Mouse (Mus musculus): ENCODE data around the gene Gm12248.
"Not testable (repeated sequence)": the region's sequence is repeated elsewhere in the genome, so short reads cannot be mapped to it uniquely, and the experiment has no call there.

Gene Gm12248

DNA sequence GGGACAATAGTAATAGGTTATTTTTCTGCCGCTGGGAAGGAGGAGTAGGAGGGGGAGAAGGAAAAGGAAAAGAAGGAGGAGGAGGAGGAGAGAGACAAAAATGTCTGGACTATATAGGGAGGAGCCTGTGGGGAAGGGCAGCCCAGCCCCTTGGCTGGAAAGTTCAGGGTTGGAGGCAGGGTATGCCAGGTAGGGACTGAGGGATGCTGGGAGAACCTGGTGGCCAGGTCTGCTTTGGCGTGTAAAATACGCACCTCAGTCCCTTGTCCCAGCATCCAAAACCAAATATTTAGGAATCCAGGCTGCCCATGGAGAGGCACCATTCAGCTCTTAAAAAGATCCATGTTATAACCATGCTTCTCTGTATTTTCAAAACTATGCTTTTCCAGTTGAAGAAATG lies 9.2 kb upstream of the Gm12248 start:
- DNase-seq (ENCODE audit: low spot score) = no peak

DNA sequence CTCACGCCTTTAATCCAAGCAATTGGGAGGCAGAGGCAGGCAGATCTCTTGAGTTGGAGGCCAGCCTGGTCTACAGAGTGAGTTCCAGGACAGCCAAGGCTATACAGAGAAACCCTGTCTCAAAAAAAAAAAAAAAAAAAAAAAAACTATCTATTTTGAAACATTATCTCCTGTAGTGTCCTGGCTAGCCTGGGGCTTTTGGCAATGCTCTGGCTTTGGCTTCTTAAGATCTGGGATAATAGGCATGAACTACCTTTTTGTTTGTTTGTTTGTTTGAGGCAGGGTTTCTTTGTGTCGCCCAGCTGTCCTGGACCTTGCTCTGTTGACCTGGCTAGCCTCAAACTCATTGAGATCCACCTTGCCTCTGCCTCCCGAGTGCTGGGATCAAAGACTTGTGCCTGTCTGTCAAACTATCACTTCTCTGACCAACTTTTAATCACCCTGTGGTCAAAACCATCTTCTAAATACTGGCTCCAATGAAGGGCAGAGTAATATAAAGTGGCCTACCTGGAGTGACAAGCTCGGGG lies 8.3 kb upstream of the Gm12248 start:
- DNase-seq (ENCODE audit: low spot score) = no peak

DNA sequence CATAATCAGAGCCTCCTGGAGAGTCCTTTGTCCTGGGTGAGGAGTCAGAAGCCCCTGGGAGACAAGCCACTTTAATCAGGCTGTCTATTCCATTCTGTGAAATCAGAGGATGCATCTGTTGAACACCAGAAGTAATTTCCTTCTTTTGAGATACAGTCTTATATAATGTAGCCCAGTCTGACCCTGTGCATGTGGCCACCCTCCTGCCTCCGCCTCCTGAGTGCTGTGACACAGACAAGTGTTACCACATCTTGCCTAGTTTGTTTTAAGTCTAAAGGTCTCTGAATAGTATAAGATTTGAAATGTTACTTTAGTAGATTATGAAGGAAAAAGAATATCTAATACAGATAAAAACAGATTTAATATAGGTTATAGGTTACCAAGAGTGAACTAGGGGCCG lies 7.1 kb upstream of the Gm12248 start:
- no peak for DNase-seq (ENCODE audit: low spot score)

DNA sequence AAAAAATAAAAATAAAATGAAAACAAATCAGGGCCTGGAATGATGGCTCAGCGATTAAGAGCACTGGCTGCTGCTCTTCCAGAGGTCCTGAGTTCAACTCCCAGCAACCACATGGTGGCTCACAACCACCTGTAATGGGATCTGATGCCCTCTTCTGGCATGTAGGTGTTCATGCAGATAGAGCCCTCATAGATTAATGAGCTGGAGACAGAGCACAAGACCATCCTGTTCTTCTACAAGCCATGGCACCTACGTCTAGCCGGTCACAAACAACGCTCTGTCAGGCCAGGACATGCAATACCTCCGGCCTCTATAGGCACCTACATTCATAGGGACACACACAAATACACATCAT lies 5.4 kb upstream of the Gm12248 start:
- not testable (repeated sequence) for DNase-seq (ENCODE audit: low spot score)

DNA sequence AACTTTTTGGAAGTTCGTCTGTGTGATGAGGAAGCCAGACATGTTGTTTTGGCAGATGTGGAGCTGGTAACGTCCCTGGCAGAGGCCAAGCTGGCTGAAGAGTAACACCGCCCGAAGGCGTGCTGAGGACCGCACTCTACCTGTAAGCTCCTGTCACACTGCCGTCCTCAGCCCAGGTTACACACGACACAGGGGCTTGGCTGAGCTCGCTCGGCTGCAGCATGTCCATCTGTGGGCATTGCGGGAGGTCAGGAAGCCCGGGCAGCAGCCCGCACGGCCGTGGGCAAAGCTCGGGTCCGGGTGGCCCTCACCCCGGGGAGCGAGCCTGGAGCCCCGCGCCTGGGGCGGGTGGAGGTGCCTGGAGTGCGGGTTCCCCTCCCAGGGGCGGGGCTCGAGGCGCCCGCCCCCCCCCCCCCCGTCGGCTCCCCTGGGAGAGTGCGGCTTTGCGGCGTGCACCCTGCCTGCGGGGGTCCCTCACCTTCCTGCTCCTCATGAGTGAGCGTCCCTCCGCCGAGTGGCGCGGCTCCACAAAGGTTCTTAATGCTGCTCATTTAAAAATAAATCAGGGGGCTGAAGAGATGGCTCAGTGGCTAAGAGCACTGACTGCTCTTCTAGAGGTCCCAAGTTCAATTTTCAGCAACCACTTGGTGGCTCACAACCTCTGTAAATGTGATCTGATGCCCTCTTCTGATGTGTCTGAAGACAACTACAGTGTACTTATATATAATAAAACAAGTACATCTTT lies 4.9 kb upstream of the Gm12248 start:
- DNase-seq (ENCODE audit: low spot score) = no peak

DNA sequence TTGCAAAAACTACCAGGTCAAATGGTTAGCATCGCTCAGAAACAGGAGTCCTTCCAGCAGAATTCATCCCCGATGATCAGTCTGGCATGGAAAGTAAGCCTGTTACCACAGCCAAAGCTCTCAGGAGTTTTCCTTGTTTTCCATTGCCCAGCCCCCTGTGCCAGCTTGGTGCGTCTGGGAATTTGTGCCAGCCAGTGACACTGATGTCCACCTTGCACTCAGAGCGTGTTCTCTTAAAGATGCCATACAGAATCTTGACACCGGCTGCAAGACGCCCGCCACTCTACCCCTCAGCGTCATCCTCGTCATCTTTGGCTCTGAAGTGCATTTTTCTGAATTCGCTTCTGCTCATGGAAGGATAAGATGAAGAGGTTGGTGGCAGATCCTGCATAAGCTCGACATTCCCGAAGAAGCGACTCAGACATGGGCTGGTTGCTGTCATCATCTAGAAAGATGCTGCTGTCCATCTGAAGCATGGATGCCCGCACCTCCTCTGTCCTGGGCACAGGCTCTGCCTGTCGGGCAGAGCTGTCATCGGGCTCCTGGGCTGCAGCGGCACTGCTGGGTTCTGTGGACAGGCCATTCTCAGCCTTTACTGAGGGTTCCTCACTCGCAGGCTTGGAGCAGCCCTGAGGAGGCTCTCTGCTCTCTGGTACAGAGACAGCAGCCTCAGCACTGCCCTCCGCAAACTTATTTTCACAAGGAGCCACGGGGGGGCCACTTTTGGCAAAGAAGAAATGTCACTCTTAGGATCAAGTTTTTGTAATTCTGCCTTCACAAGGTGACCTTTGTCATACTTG lies 4.1 kb upstream of the Gm12248 start:
- DNase-seq (ENCODE audit: low spot score) = no peak

DNA sequence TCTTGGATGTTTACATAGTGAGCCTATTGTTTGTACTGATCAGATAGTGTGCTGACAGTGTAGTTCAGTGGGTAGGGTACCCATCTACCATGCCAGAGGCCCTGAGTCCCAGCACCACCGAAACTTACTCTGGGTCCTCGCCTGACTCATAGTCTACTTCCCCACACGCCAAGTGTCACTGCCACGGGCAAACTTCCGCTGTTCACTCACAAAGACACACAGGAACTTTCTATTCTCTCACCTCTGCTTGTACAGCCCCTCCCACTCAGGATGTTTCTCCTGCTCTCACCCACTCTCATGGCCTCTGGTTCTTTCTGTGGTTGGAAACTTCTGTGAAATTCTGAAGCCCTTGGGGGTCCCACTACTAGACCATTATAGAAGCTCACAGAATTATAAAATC lies 3.2 kb upstream of the Gm12248 start:
- DNase-seq (ENCODE audit: low spot score) = no peak

DNA sequence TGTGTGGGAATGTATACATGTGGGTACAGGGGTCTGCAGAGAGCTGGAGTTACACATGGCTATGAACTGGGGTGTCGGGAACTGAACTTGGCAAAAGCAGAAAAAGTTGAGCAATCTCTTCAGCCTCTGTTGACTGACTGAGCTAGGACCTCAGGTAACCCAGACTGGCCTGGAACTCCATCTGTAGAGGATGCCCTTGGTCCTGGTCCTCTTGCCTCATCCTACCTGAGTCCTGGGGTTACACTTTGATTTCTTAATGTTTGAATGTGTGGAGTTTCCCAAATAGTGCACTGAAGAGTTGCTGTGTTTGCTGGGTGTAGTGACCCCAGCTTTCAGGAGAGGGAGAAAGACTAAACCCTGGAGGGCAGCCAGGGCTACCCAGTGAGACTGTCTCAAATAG lies 2.6 kb upstream of the Gm12248 start:
- DNase-seq (ENCODE audit: low spot score) = no peak

DNA sequence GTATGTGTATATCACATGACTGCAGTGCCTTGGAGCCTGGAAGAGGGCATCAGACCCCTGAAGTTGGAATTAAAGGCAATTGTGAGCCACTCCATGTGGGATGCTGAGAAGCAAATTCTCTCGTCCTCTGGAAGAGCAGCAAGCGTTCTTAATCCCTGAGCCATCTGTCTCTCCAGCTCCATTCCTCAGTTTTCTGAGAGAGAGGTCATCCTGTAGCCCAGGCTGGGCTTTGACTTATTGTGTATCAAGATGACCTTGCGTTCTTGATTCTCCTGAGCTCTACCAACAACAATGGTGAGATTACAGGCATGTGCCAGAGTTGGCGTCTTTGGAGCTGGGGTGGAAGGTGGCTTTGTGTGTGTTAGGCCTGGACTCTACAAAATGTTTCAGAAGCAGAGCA lies 1.8 kb upstream of the Gm12248 start:
- DNase-seq (ENCODE audit: low spot score) = no peak

DNA sequence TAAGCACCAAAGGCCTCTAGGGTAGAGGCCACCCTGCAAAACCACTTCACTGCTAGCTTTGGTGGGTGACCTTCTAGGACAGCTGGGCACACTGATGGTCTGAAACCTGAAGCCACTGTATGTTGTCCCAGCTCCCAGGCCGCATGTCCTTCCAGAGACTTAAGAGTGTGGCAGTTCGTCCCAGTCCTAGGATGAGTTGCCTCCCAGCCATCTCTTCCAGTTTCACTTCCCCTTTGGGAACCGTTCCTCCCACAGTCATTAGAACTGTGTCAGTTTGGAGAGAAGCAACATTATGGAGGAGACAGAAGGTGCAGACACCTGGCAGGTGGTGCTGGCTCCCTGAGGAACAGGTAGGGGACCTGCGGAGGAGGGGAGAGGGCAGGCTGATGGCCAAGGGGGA lies 393 bp downstream of the Gm12248 start:
- no peak for DNase-seq (ENCODE audit: low spot score)

DNA sequence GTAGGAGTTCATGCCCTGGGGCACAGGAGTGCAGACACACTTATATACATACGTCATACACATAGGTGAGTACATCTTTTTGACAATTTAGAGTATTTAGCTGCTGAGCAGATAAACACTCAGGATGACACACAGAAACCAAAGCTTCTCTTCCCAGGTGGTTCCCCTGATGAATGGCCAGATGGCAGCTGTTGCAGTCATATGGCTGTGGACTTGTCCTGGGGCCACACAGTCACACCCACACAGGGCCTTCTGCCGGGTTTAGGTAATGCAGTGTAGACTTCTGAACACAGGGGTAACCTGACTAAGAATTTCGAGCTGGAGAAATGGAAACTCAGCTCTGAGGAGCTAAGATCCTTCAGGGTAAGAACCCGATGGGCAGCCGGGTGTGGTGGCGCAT lies 11.2 kb downstream of the Gm12248 start:
- no peak for DNase-seq (ENCODE audit: low spot score)

DNA sequence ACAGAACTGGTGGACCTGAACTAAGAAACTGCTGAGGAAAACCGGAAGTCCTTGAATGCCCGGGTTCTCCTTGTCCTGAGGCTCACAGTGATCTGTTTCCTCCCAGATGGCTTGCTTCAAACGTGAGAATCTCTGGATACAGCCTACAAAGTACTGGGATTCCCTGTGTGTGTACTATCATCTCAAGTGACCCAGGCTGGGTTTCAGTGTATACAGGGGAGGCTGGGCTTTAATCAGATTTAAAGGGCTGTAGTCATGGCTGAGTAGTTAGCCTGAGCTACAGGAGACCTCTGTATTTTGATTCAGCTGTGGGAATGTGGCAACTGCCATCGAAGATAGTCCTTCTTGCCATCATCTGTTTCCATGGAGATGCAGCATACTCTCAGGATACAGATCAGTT lies 15.7 kb downstream of the Gm12248 start:
- no peak for DNase-seq (ENCODE audit: low spot score)

DNA sequence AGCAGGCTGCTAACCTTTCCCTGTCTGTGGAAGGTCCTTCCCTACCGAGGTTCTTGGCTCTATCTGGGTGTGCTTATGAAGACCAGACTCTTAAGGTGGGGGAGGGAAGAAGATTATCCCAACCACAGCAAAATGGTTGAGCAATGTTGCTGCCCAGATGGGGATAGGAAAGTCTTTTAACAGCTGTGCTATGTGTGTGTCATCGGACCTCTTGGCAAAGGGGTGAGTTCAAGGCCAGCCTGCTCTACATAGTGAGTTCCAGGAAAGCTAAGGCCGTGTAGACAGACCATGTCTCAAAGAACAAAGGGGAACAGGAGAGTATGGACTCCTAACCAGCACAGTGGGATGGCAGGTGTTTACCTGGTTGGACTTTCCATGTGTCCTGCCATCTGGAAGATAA lies 20.0 kb downstream of the Gm12248 start:
- no peak for DNase-seq (ENCODE audit: low spot score)

DNA sequence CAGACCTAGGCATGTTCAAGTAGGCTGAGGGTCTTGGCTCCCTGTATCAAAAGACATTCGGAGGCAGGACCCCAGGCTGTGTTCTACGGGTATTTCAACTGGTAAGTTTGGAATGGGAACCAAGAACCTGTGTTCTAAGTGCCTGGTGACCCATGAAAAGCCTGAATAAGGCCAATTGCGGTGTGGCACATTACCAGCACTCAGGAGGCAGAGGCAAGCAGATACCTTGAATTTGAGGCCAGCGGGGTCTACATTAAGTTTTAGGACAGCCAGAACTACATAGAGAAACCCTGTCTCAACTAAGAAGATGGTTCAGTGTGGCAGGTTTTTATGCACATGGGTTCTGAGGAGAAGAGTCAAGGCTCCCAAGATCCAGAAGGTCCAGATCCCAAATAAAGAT lies 27.9 kb downstream of the Gm12248 start:
- DNase-seq (ENCODE audit: low spot score) = no peak

DNA sequence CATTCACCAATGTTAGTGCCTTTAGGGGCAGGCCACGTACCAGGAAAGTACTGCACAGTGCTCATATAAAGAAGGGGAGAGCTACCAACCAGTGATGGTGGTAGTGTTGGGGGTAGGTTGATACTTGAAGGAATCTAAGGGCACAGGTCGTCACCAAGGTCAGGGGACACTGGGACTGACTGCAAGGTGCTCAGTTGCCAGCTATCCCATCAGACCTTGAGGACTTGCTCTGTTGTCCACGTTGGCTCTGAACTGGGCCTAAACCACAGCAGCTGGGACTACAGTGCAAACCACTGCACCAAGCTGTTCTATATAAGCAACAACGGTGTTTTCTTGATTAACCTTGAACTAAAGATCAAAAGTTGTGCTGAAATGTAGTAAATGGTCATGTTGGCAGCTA lies 30.3 kb downstream of the Gm12248 start:
- DNase-seq (ENCODE audit: low spot score) = no peak

DNA sequence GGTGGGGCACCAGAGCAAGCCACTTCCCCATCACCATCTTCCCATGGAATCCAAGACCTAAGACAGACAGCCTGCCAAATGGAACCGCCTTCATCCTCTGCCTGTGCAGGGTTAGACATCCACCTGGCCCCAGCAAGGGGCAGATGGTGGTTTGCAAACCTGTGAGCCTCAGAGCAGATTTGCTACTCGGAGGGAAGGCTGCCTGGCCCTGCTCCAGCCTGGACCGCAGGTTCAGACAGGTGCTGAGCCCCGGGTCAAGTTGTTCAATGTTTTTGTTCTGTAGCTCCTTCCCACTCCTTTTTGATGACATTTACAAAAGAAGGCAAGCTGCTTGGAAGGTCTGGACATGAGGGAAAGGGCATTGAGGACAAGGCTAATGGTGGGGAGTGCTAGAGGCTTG lies 31.7 kb downstream of the Gm12248 start:
- not testable (repeated sequence) for DNase-seq (ENCODE audit: low spot score)

DNA sequence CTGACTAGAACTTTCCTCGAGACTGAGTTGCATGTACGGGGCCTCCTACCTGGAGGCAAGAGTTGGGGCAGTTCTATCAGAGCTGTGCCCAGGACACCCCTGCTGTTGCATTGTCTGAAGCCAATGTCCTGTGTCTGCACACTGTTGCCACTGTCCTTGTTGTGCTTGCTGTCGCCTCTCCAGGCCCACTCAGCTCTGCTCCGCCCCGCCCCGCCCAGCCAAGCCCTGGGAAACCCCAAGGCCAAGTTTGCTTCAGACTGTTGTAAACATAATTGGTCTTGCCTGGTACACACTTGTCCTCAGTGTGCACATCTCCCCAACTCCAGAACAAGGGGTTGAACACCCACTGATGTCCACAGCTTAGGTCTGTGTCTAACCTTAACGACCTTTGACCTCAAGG lies 33.2 kb downstream of the Gm12248 start:
- not testable (repeated sequence) for DNase-seq (ENCODE audit: low spot score)

DNA sequence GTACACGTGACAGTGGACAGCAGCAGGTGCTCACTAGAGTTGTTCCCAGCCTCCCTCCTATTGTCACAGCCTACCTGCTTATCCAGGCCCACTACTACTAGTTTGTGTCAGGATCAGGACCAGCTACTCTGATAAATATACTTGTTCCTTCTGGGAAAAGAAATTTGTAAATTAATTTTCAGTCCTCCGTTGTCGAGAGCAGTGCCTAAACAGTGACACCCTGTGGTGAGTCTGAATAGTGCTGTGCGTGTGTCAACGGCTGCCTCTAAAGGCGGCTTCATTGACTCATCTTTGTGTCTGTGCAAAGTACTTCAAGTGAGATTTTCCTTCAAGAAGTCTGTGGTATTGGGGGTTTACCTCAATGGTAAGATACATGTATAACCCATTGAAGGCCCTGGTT lies 35.5 kb downstream of the Gm12248 start:
- peak; percentile 36 for DNase-seq (ENCODE audit: low spot score)

DNA sequence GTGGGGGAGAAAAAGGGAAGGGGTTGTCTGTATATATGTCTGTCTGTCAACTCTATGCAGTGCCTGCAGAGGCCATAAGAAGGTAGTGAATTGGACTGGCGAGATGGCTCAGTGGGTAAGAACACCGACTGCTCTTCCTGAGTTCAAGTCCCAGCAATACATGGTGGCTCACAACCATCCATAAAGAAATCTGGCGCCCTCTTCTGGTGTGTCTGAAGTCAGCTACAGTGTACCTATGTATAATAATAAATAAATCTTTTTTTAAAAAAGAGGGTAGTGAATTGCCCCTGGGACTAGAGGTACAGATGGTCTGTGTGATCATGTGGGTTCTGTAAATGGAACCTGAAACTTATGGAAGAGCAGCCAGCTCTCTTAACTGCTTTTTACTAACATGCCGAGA lies 46.5 kb downstream of the Gm12248 start:
- DNase-seq (ENCODE audit: low spot score) = no peak

DNA sequence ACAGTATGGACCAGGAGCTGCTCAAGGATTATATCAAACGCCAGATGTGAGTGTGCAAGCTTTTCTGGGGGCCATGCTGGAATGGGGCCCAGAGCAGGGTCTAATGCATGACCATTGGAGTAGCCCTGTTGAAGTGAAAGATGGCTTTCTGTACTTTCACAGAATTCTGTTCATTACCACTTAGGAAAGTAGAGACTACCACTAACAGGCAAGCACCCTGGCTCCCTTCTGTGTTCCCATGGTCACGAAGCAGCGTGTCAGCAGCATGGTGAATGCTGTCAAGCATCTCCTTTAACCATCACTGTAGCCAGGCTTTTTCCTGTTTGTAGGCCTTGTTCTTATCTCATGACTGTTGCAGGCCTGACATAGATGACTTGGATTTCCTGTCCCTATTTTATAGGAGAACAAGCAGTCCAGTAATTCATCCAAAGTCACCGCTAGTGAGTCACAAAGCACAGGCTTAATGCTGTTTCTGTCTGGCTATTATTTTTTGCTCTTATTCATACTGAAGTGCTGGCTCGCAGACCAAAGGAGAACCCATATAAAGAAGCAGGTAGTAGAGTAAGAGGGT lies 50.0 kb downstream of the Gm12248 start:
- no peak for DNase-seq (ENCODE audit: low spot score)

DNA sequence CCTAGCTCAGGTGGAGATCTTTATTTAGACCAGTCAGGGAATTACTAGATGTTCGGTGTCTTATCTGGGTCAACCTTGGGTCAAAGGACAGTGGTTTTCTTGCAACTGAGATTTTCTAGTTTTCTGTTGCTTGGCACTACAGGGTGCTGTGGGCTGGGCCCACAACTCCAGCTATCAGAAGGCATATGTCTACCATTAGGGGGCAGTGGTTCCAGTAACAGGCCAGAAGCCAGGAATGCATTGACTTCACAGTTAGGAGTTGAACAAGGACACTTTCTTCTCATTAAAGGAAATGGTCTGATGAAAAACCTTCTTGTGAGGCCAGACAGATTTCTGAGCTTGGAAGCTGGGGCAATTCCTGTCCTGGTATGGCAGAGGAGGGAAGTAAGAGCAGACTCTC lies 53.9 kb downstream of the Gm12248 start:
- DNase-seq (ENCODE audit: low spot score) = no peak

DNA sequence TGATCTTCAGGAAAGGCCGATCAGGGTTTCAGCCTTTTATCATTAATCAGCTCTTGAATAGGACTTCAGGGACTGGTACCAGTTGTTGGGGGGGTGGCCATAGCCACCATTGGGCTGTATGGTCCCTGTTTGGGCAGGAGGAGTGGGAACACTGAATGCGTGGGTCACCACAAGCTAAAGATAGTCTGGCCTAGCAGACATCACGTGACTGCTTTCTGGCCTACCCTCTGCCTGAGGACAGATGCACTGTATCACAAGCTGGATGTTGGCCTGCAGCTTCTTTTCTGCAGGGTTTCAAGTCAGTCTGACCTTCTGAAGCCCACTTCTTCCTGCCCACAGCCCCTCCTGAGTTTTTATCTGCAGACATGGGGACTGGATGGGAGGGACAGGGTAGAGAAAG lies 59.3 kb downstream of the Gm12248 start:
- DNase-seq (ENCODE audit: low spot score) = no peak

DNA sequence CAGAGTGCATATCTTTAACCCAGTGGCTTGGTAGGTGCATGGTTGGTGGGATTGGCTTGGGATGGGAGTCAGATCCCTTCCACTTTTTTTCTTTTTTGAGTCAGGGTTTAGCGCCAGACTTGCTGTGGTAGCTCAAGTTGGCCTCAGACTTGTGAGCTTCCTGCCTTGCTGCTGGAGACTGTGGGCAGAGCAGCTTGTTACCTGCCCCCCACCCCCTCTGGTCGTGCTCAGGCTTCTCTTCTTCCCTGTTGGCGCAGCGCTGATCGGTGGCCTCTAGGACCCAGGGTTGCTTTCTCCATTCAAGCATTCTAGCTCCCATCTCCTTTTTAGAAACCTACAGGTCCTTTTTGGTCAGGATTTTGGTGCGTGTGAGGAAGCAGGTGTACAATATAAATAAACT lies 61.8 kb downstream of the Gm12248 start:
- no peak for DNase-seq (ENCODE audit: low spot score)
